Mouse (Mus musculus): ENCODE results near the gene B020031M17Rik.
"Not testable (repeated sequence)": the region's sequence is repeated elsewhere in the genome, so short reads cannot be mapped to it uniquely, and the experiment has no call there.

DNA sequence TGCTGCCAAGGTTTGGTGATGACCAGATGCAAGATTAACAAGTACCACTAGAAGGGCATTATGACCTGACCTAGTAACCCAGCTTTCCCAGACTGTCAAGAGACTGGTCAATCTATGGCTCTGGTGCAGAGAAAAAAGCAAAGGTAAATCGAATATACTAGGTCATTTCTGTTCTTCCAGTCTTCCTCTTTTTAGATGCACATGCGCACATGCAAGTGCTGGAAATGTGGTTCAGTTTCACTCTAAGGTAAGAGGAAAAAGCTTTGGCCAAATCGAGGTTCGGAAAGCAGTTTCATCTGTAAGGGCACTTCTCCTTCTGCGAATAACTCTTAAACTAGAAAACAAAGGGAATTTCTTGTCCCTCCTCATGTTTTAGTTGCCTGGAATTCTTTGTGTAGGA, 5.0 kb upstream of the B020031M17Rik start:
- TF ChIP-seq MYOD1 (IDR thresholded peaks at IDR 0.05; ENCODE audit: control insufficient read depth, insufficient read length, low read depth); CTCF (IDR thresholded peaks at IDR 0.05; ENCODE audit: control insufficient read depth, insufficient read depth, insufficient read length); CEBPB (IDR thresholded peaks at IDR 0.05; ENCODE audit: low read depth); MAX (IDR thresholded peaks at IDR 0.05); USF1 (IDR thresholded peaks at IDR 0.05; ENCODE audit: low read depth); FOSL1 (IDR thresholded peaks at IDR 0.05; ENCODE audit: insufficient read depth, low read length, poor library complexity, severe bottlenecking): not testable (repeated sequence)
